Mouse (Mus musculus) forebrain, embryonic 13.5 days (tissue): Measurements from ENCODE around the gene Spns2. TPM values are rescaled to one million over a fixed set of nuclear protein-coding genes. Genes with fewer than 3 reads are reported as not detected.
A peak's percentile ranks its signal among the peaks of the same experiment; 100 is the strongest.

ENCODE experiments used
- ATAC-seq: fragments of 200-750 bp; cut with Nextera tagmentation; 2 replicates; pipeline ENCODE4 v1.8.0; 2017
- H3K27ac ChIP-seq: fragments of 300-500 bp; sonication (generic); 2 replicates; pipeline ENCODE4 v1.5.1; 2015; ENCODE audit warnings: inconsistent platforms, mild to moderate bottlenecking, moderate library complexity
- H3K27me3 ChIP-seq: fragments of 300-500 bp; sonication (generic); 2 replicates; pipeline ENCODE4 v1.6.1; 2015; ENCODE audit warnings: mild to moderate bottlenecking, inconsistent platforms
- H3K36me3 ChIP-seq: fragments of 300-500 bp; sonication (generic); 2 replicates; pipeline ENCODE4 v1.6.1; 2015; ENCODE audit warnings: mild to moderate bottlenecking, inconsistent platforms; ENCODE audit not compliant: poor library complexity, severe bottlenecking
- H3K4me1 ChIP-seq: fragments of 300-500 bp; sonication (generic); 2 replicates; pipeline ENCODE4 v1.6.1; 2015; ENCODE audit warnings: inconsistent platforms
- H3K4me2 ChIP-seq: fragments of 300-500 bp; sonication (generic); 2 replicates; pipeline ENCODE4 v1.6.1; 2015; ENCODE audit warnings: inconsistent platforms, mild to moderate bottlenecking, moderate library complexity
- H3K4me3 ChIP-seq: fragments of 300-500 bp; sonication (generic); 2 replicates; pipeline ENCODE4 v1.5.1; 2015; ENCODE audit warnings: mild to moderate bottlenecking, inconsistent platforms
- H3K9ac ChIP-seq: fragments of 300-500 bp; sonication (generic); 2 replicates; pipeline ENCODE4 v1.6.1; 2015; ENCODE audit warnings: mild to moderate bottlenecking, inconsistent platforms
- H3K9me3 ChIP-seq: fragments of 300-500 bp; sonication (generic); replicated peaks from 2 replicates; pipeline ENCODE4 v1.6.1; 2016; ENCODE audit warnings: inconsistent platforms
- WGBS: fragments of 180-500 bp; shearing (Covaris S2); methylation state at CpG from one replicate; pipeline ENCODE4 v1.1.7; 2015; 5-methylcytosine and 5-hydroxymethylcytosine counted together
- polyA plus RNA-seq: library from polyadenylated mRNA; unstranded; fragments of >200 nt; fragmentation: Nextera tagmentation; extraction: Ambion mirVana; gene quantifications from 2 replicates; pipeline ENCODE4 v1.2.1, GENCODE M21; 2015

The Spns2 gene
- polyA plus RNA-seq, 1 experiment from 2014 or later, result 3.6 TPM

GRCm38 (mm10) chr11:72496775-72497174, 7.1 kb upstream of the Spns2 start:
- H3K4me3 ChIP-seq, result no peak overlapping the region
- no peak overlapping the region for H3K4me2 ChIP-seq
- 65% methylated on average over 1 of the region's 1 CpGs for WGBS
- peaks cover 11% of the 10 kb centered on the region; the same call in 1 of the 2 replicates for H3K4me1 ChIP-seq
- no peaks in the 10 kb centered on the region for H3K9me3 ChIP-seq
- H3K9ac ChIP-seq, result no peak overlapping the region
- no peak overlapping the region for H3K27ac ChIP-seq
- H3K27me3 ChIP-seq, result peaks cover 12% of the 10 kb centered on the region; the same call in 1 of the 2 replicates
- no peak for ATAC-seq
- H3K36me3 ChIP-seq, result no peaks in the 10 kb centered on the region

- Histone ChIP-seq H3K4me1 (0 out of 2 replicates have a peak, but pooled peaks cover 6% of the 10 kb centered on the region), H3K27ac (no peak overlapping the region), H3K27me3 (peaks cover 9% of the 10 kb centered on the region; the same call in 1 of the 2 replicates), H3K4me3 (no peak overlapping the region), H3K4me2 (no peak overlapping the region), H3K9me3 (no peaks in the 10 kb centered on the region), H3K9ac (no peak overlapping the region), H3K36me3 (no peaks in the 10 kb centered on the region)
- ATAC-seq, result no peak
- 58% methylated on average over 3 of the region's 3 CpGs for WGBS
Observed at GRCm38 (mm10) chr11:72496066-72496465, 6.4 kb upstream of the Spns2 start.

GRCm38 (mm10) chr11:72494046-72494988, 4.6 kb upstream of the Spns2 start:
- 56% methylated on average over 8 of the region's 8 CpGs for WGBS
- Histone ChIP-seq H3K27me3 (peaks cover 15% of the 10 kb centered on the region), H3K4me3 (no peak overlapping the region)

GRCm38 (mm10) chr11:72491130-72491960, 1.6 kb upstream of the Spns2 start:
- Histone ChIP-seq H3K4me3 (no peak overlapping the region), H3K27ac (no peak overlapping the region), H3K36me3 (no peaks in the 10 kb centered on the region), H3K4me1 (peaks cover 25% of the 10 kb centered on the region), H3K4me2 (no peak overlapping the region), H3K9me3 (no peaks in the 10 kb centered on the region), H3K27me3 (peaks cover 37% of the 10 kb centered on the region), H3K9ac (no peak overlapping the region)
- WGBS, result 67% methylated on average over 15 of the region's 15 CpGs
- ATAC-seq, result no peak

More at GRCm38 (mm10) chr11:72494046-72494988, 4.6 kb upstream of the Spns2 start:
- ATAC-seq, result no peak
- Histone ChIP-seq H3K9ac (no peak overlapping the region), H3K4me2 (no peak overlapping the region), H3K4me1 (peaks cover 11% of the 10 kb centered on the region), H3K27ac (no peak overlapping the region), H3K9me3 (no peaks in the 10 kb centered on the region), H3K36me3 (no peaks in the 10 kb centered on the region)

GRCm38 (mm10) chr11:72489397-72489796, 307 bp downstream of the Spns2 start:
- H3K27me3 ChIP-seq, result peaks cover 37% of the 10 kb centered on the region
- peaks cover 37% of the 10 kb centered on the region for H3K4me1 ChIP-seq
- under 1% methylated on average over 32 of the region's 42 CpGs for WGBS
- peak overlapping the region; percentile 89 for H3K4me2 ChIP-seq
- peak overlapping the region; percentile 79 for H3K9ac ChIP-seq
- no peaks in the 10 kb centered on the region for H3K36me3 ChIP-seq
- H3K4me3 ChIP-seq, result peak overlapping the region; percentile 64
- H3K9me3 ChIP-seq, result no peaks in the 10 kb centered on the region
- peak; percentile 7; the same call in 1 of the 2 replicates for ATAC-seq
- peak overlapping the region; percentile 86 for H3K27ac ChIP-seq

GRCm38 (mm10) chr11:72488753-72489271, 892 bp downstream of the Spns2 start:
- Histone ChIP-seq H3K27me3 (peaks cover 37% of the 10 kb centered on the region), H3K27ac (peak overlapping the region; percentile 86), H3K4me3 (peak overlapping the region; percentile 64), H3K9me3 (no peaks in the 10 kb centered on the region), H3K4me2 (peak overlapping the region; percentile 89), H3K4me1 (peaks cover 37% of the 10 kb centered on the region), H3K9ac (peak overlapping the region; percentile 79), H3K36me3 (no peaks in the 10 kb centered on the region)
- ATAC-seq, result peak; percentile 65
- under 1% methylated on average over 37 of the region's 38 CpGs for WGBS

- ATAC-seq, result no peak
- Histone ChIP-seq H3K4me1 (peaks cover 37% of the 10 kb centered on the region), H3K4me3 (peak overlapping the region; percentile 64), H3K9me3 (no peaks in the 10 kb centered on the region), H3K27ac (no peak overlapping the region), H3K4me2 (peak overlapping the region; percentile 89), H3K36me3 (no peaks in the 10 kb centered on the region), H3K9ac (no peak overlapping the region; the same call in 1 of the 2 replicates), H3K27me3 (peaks cover 37% of the 10 kb centered on the region)
- 98% methylated on average over 2 of the region's 2 CpGs for WGBS
Observed at GRCm38 (mm10) chr11:72487739-72488138, 2.0 kb downstream of the Spns2 start.

- Histone ChIP-seq H3K36me3 (no peaks in the 10 kb centered on the region), H3K27me3 (peaks cover 33% of the 10 kb centered on the region), H3K4me2 (peak overlapping the region; percentile 89), H3K9me3 (no peaks in the 10 kb centered on the region), H3K9ac (no peak overlapping the region), H3K4me1 (peaks cover 37% of the 10 kb centered on the region), H3K27ac (no peak overlapping the region), H3K4me3 (peak overlapping the region; percentile 64; the same call in 1 of the 2 replicates)
- ATAC-seq, result no peak
- WGBS, result 64% methylated on average over 5 of the region's 5 CpGs
Observed at GRCm38 (mm10) chr11:72487171-72487570, 2.5 kb downstream of the Spns2 start.

GRCm38 (mm10) chr11:72485960-72486359, 3.7 kb downstream of the Spns2 start:
- no peaks in the 10 kb centered on the region for H3K36me3 ChIP-seq
- WGBS, result 70% methylated on average over 11 of the region's 11 CpGs
- no peak overlapping the region for H3K27ac ChIP-seq
- H3K9me3 ChIP-seq, result no peaks in the 10 kb centered on the region
- no peak overlapping the region for H3K9ac ChIP-seq
- no peak overlapping the region for H3K4me2 ChIP-seq
- ATAC-seq, result no peak
- H3K4me1 ChIP-seq, result peaks cover 37% of the 10 kb centered on the region
- peaks cover 30% of the 10 kb centered on the region for H3K27me3 ChIP-seq
- H3K4me3 ChIP-seq, result no peak overlapping the region

GRCm38 (mm10) chr11:72485157-72485556, 4.5 kb downstream of the Spns2 start:
- WGBS, result 44% methylated on average over 5 of the region's 5 CpGs
- peaks cover 25% of the 10 kb centered on the region for H3K27me3 ChIP-seq
- peak overlapping the region; percentile 40; the same call in 1 of the 2 replicates for H3K27ac ChIP-seq
- ATAC-seq, result no peak
- no peaks in the 10 kb centered on the region for H3K36me3 ChIP-seq
- peaks cover 37% of the 10 kb centered on the region for H3K4me1 ChIP-seq
- no peak overlapping the region for H3K4me2 ChIP-seq
- no peak overlapping the region for H3K9ac ChIP-seq
- H3K9me3 ChIP-seq, result no peaks in the 10 kb centered on the region
- H3K4me3 ChIP-seq, result no peak overlapping the region

- peaks cover 34% of the 10 kb centered on the region for H3K4me1 ChIP-seq
- no peaks in the 10 kb centered on the region for H3K36me3 ChIP-seq
- H3K4me3 ChIP-seq, result no peak overlapping the region
- no peaks in the 10 kb centered on the region for H3K9me3 ChIP-seq
- no peak overlapping the region for H3K27ac ChIP-seq
- 73% methylated on average over 6 of the region's 6 CpGs for WGBS
- no peak overlapping the region for H3K9ac ChIP-seq
- ATAC-seq, result no peak
- no peak overlapping the region for H3K4me2 ChIP-seq
- H3K27me3 ChIP-seq, result peaks cover 25% of the 10 kb centered on the region
Observed at GRCm38 (mm10) chr11:72484549-72484948, 5.2 kb downstream of the Spns2 start.
